Mouse (Mus musculus) splenic B cell, adult 2 months (primary cell): ENCODE results near the gene Sh2b1.
"Not testable (repeated sequence)": the region's sequence is repeated elsewhere in the genome, so short reads cannot be mapped to it uniquely, and the experiment has no call there.

ENCODE experiments used
- DNase-seq: peaks from one replicate; pipeline ENCODE4 v3.0.0-alpha.2; 2011; ENCODE audit warnings: low read depth, low spot score
- H3K27me3 ChIP-seq: 2 replicates; pipeline ENCODE4 v1.6.1; 2012; ENCODE audit warnings: mild to moderate bottlenecking, low read length, moderate library complexity, mixed read lengths; ENCODE audit not compliant: control insufficient read depth, poor library complexity, insufficient read depth, severe bottlenecking
- H3K36me3 ChIP-seq: 2 replicates; pipeline ENCODE4 v1.6.1; 2012; ENCODE audit warnings: mild to moderate bottlenecking, low read length, moderate library complexity, mixed read lengths; ENCODE audit not compliant: control insufficient read depth, poor library complexity, insufficient read depth, severe bottlenecking

Gene Sh2b1

GRCm38 (mm10) chr7:126494120-126494519, 18.9 kb upstream of the Sh2b1 start:
- DNase-seq, result no peak
- Histone ChIP-seq H3K27me3 (no peaks in the 10 kb centered on the region), H3K36me3 (peaks cover 45% of the 10 kb centered on the region)

GRCm38 (mm10) chr7:126491973-126492372, 16.7 kb upstream of the Sh2b1 start:
- no peak for DNase-seq
- peaks cover 35% of the 10 kb centered on the region for H3K36me3 ChIP-seq
- no peaks in the 10 kb centered on the region for H3K27me3 ChIP-seq

GRCm38 (mm10) chr7:126491005-126491404, 15.8 kb upstream of the Sh2b1 start:
- no peak for DNase-seq
- H3K36me3 ChIP-seq, result peaks cover 29% of the 10 kb centered on the region
- H3K27me3 ChIP-seq, result no peaks in the 10 kb centered on the region

- not testable (repeated sequence) for DNase-seq, H3K36me3 ChIP-seq, H3K27me3 ChIP-seq
These were observed 12.6 kb upstream of the Sh2b1 start for GRCm38 (mm10) chr7:126487617-126488385.

- H3K27me3 ChIP-seq, result no peaks in the 10 kb centered on the region
- H3K36me3 ChIP-seq, result peaks cover 6% of the 10 kb centered on the region
- peak; percentile 94 for DNase-seq
These were observed 11.8 kb upstream of the Sh2b1 start, which contains the start of gene Tufm for GRCm38 (mm10) chr7:126487052-126487483. Gene Tufm, plus strand, starts transcription at chr7:126487361.

DNA sequence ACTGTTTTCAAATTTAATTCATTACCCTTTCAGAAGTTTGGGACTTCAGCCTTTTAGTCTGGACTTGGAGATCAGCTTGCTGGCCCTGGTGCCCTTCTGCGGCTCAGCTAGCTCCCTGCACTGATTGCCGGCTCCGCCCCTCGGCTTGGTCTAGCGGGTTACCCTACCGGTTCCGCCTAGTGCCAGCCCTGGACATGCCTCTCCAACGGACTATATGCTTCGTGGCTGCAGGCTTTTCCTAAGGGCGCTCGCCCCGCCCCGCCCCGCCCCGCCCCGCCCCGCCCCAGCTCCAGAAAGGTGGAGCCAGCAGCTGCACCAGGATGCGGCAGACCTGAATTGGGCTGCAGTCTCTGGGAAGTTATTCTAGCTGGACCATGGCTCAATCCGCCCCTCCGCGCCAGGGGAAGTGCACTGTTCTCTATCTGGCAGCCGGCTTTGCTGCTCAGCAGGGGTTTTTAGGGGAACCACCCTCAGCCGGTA, 7.2 kb upstream of the Sh2b1 start:
- peak; percentile 59 for DNase-seq
- H3K27me3 ChIP-seq, result no peaks in the 10 kb centered on the region
- H3K36me3 ChIP-seq, result no peaks in the 10 kb centered on the region

DNA sequence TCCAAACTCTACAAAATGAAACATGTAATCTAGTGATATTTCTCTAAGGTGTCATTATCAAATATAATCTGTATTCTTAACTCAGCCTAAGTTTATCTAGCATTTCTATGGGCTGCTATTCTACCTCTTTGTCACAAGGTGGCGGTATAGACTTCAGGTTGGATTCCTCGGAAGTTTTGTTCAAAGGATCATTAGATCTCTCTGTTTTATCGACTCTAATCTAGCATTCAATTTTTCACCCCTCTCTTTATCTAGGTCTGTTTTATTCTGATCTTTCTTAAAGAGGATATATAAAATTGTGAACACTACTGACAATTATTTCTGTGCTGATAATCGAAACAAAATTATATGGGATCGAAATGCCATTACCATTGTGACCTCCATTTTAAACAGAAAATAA, 6.5 kb upstream of the Sh2b1 start:
- Histone ChIP-seq H3K36me3 (no peaks in the 10 kb centered on the region), H3K27me3 (no peaks in the 10 kb centered on the region)
- DNase-seq, result peak; percentile 51

DNA sequence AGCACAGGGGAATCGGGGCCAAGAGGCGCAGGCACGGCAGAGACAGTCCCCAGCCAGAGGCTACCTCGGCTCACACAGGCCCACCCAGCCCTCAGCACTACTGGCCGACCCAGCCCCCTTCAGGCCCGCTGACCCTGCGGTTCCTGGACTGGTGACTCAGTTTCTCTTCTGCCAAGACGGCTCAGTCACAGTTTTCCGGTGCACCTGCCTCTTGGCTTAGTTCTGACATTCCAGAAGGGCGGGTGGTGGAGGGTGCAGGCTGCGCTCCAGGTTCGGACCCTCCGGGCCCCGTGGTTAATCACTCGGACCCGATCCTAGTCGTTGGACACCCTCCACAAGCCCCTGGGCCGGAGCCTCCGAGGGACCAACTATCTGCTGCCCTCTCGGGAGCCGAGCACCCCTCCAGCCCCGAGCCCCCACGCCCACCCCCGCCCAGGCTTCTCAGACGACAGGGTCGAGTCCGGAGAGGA, 703 bp downstream of the Sh2b1 start:
- DNase-seq, result peak; percentile 18
- no peaks in the 10 kb centered on the region for H3K27me3 ChIP-seq
- H3K36me3 ChIP-seq, result no peaks in the 10 kb centered on the region; the same call in 1 of the 2 replicates

GRCm38 (mm10) chr7:126473470-126474086, 1.6 kb downstream of the Sh2b1 start:
- Histone ChIP-seq H3K27me3 (no peaks in the 10 kb centered on the region), H3K36me3 (no peaks in the 10 kb centered on the region; the same call in 1 of the 2 replicates)
- no peak for DNase-seq

DNA sequence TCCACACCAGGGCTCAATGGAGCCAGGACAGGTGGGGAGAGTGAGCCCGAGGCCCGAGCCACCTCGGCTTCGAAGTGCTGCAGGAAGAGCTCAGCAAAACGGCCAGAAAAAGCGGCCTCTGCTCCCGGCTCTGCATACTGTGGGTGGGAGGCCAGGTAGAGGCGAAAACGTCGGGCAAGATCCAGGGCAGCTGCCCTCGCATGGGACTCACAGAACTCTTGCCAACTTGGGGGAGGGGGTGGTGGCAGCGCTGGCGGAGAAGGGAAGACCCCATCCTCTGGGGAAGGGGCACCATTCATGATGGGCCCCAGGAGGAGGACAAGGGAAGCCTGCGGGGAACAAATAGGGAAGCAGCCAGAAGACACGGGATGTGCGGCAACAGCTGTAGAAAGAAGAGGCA, 2.5 kb downstream of the Sh2b1 start:
- Histone ChIP-seq H3K36me3 (peaks cover 2% of the 10 kb centered on the region; the same call in 1 of the 2 replicates), H3K27me3 (no peaks in the 10 kb centered on the region)
- DNase-seq, result no peak

- Histone ChIP-seq H3K27me3 (no peaks in the 10 kb centered on the region), H3K36me3 (peaks cover 3% of the 10 kb centered on the region; the same call in 1 of the 2 replicates)
- DNase-seq, result peak; percentile 61
These were observed 2.9 kb downstream of the Sh2b1 start for GRCm38 (mm10) chr7:126472306-126472705.

GRCm38 (mm10) chr7:126471853-126472252, 3.4 kb downstream of the Sh2b1 start:
- DNase-seq, result no peak
- H3K36me3 ChIP-seq, result peaks cover 5% of the 10 kb centered on the region

GRCm38 (mm10) chr7:126471361-126471760, 3.9 kb downstream of the Sh2b1 start:
- no peaks in the 10 kb centered on the region for H3K27me3 ChIP-seq
- no peak for DNase-seq

More at GRCm38 (mm10) chr7:126471853-126472252, 3.4 kb downstream of the Sh2b1 start:
- H3K27me3 ChIP-seq, result no peaks in the 10 kb centered on the region

GRCm38 (mm10) chr7:126470077-126470476, 5.1 kb downstream of the Sh2b1 start:
- peaks cover 5% of the 10 kb centered on the region for H3K36me3 ChIP-seq
- DNase-seq, result peak; percentile 68
- no peaks in the 10 kb centered on the region for H3K27me3 ChIP-seq

More at GRCm38 (mm10) chr7:126471361-126471760, 3.9 kb downstream of the Sh2b1 start:
- H3K36me3 ChIP-seq, result peaks cover 5% of the 10 kb centered on the region
